Mouse (Mus musculus) stomach, embryonic 15.5 days (tissue): ENCODE data around the gene Armt1. TPM values are rescaled to one million over a fixed set of nuclear protein-coding genes. Genes with fewer than 3 reads are reported as not detected.
A peak's percentile ranks its signal among the peaks of the same experiment; 100 is the strongest.

ENCODE experiments used
- ATAC-seq: fragments of 200-750 bp; cut with Nextera tagmentation; 2 replicates; pipeline ENCODE4 v1.8.0; 2017; ENCODE audit warnings: low read depth, moderate number of reproducible peaks, moderate TSS enrichment; ENCODE audit not compliant: insufficient read depth, low FRiP score
- H3K27ac ChIP-seq: fragments of 300-500 bp; sonication (generic); 2 replicates; pipeline ENCODE4 v1.5.1; 2015; ENCODE audit warnings: mild to moderate bottlenecking, inconsistent platforms
- H3K27me3 ChIP-seq: fragments of 300-500 bp; sonication (generic); replicated peaks from 2 replicates; pipeline ENCODE4 v1.6.1; 2015; ENCODE audit warnings: inconsistent platforms
- H3K36me3 ChIP-seq: fragments of 300-500 bp; sonication (generic); 2 replicates; pipeline ENCODE4 v1.6.1; 2015; ENCODE audit warnings: inconsistent platforms
- H3K4me1 ChIP-seq: fragments of 300-500 bp; sonication (generic); 2 replicates; pipeline ENCODE4 v1.6.1; 2015; ENCODE audit warnings: inconsistent platforms
- H3K4me2 ChIP-seq: fragments of 300-500 bp; sonication (generic); 2 replicates; pipeline ENCODE4 v1.6.1; 2015; ENCODE audit warnings: mild to moderate bottlenecking, inconsistent platforms
- H3K4me3 ChIP-seq: fragments of 300-500 bp; sonication (generic); replicated peaks from 2 replicates; pipeline ENCODE4 v1.5.1; 2015; ENCODE audit warnings: inconsistent platforms
- H3K9ac ChIP-seq: fragments of 300-500 bp; sonication (generic); 2 replicates; pipeline ENCODE4 v1.6.1; 2015; ENCODE audit warnings: inconsistent platforms
- H3K9me3 ChIP-seq: fragments of 300-500 bp; sonication (generic); 2 replicates; pipeline ENCODE4 v1.6.1; 2016; ENCODE audit warnings: inconsistent platforms
- WGBS: fragments of 180-500 bp; shearing (Covaris S2); methylation state at CpG from one replicate; pipeline ENCODE4 v1.1.7; 2015; 5-methylcytosine and 5-hydroxymethylcytosine counted together
- polyA plus RNA-seq: library from polyadenylated mRNA; unstranded; fragments of >200 nt; fragmentation: Nextera tagmentation; extraction: Ambion mirVana; gene quantifications from 2 replicates; pipeline ENCODE4 v1.2.1, GENCODE M21; 2015

The Armt1 gene
- 17.4 and 18.7 TPM in 2 replicates for polyA plus RNA-seq

GRCm38 (mm10) chr10:4432123-4432931, at the start of gene Armt1, which contains the start of gene Rmnd1:
TSS of gene Armt1 (plus strand) at chr10:4432467.
TSS of gene Rmnd1 (minus strand) at chr10:4432388.
- under 1% methylated on average over 63 of the region's 75 CpGs for WGBS
- H3K27ac ChIP-seq, result peak within 1 kb of the TSS; percentile 85

GRCm38 (mm10) chr10:4384244-4384643, 48.0 kb upstream of the Armt1 start:
- no peaks in the 10 kb centered on the region for H3K9me3 ChIP-seq
- no peak overlapping the region for H3K4me2 ChIP-seq
- H3K4me1 ChIP-seq, result peaks cover 8% of the 10 kb centered on the region
- no peak overlapping the region for H3K4me3 ChIP-seq
- no peaks in the 10 kb centered on the region for H3K27me3 ChIP-seq
- H3K36me3 ChIP-seq, result no peaks in the 10 kb centered on the region
- no peak overlapping the region for H3K9ac ChIP-seq
- 94% methylated on average over 7 of the region's 7 CpGs for WGBS
- no peak for ATAC-seq
- H3K27ac ChIP-seq, result no peak overlapping the region

More at GRCm38 (mm10) chr10:4432123-4432931, at the start of gene Armt1, which contains the start of gene Rmnd1:
- Histone ChIP-seq H3K9me3 (no peaks in the 10 kb centered on the region), H3K4me1 (peaks cover 15% of the 10 kb centered on the region; the same call in 1 of the 2 replicates), H3K4me3 (peak within 1 kb of the TSS; percentile 69), H3K36me3 (no peaks in the 10 kb centered on the region), H3K4me2 (peak within 1 kb of the TSS; percentile 83), H3K27me3 (no peaks in the 10 kb centered on the region), H3K9ac (peak within 1 kb of the TSS; percentile 65)
- peak; percentile 95 for ATAC-seq

GRCm38 (mm10) chr10:4386609-4387591, 45.4 kb upstream of the Armt1 start:
- H3K4me3 ChIP-seq, result peak overlapping the region; percentile 93
- ATAC-seq, result peak; percentile 92
- H3K9me3 ChIP-seq, result no peaks in the 10 kb centered on the region
- under 1% methylated on average over 72 of the region's 133 CpGs for WGBS
- H3K4me1 ChIP-seq, result peaks cover 25% of the 10 kb centered on the region
- H3K4me2 ChIP-seq, result peak overlapping the region; percentile 81
- no peaks in the 10 kb centered on the region for H3K36me3 ChIP-seq
- no peaks in the 10 kb centered on the region for H3K27me3 ChIP-seq
- peak overlapping the region; percentile 100 for H3K27ac ChIP-seq
- peak overlapping the region; percentile 94 for H3K9ac ChIP-seq

- Histone ChIP-seq H3K4me1 (peaks cover 25% of the 10 kb centered on the region), H3K36me3 (no peaks in the 10 kb centered on the region), H3K27ac (peak within 1 kb of the TSS; percentile 100), H3K4me2 (peak within 1 kb of the TSS; percentile 81), H3K9ac (peak within 1 kb of the TSS; percentile 94), H3K27me3 (no peaks in the 10 kb centered on the region), H3K9me3 (no peaks in the 10 kb centered on the region), H3K4me3 (peak within 1 kb of the TSS; percentile 93)
- WGBS, result under 1% methylated on average over 71 of the region's 87 CpGs
- ATAC-seq, result no peak
Observed at GRCm38 (mm10) chr10:4387701-4388383, 44.4 kb upstream of the Armt1 start, which contains the start of gene Zbtb2. TSS of gene Zbtb2 (minus strand) at chr10:4388108.

- ATAC-seq, result no peak
- WGBS, result under 1% methylated on average over 19 of the region's 19 CpGs
- peak overlapping the region; percentile 94 for H3K9ac ChIP-seq
- peaks cover 25% of the 10 kb centered on the region for H3K4me1 ChIP-seq
- peak overlapping the region; percentile 93 for H3K4me3 ChIP-seq
- peak overlapping the region; percentile 81 for H3K4me2 ChIP-seq
- no peaks in the 10 kb centered on the region for H3K36me3 ChIP-seq
- H3K27me3 ChIP-seq, result no peaks in the 10 kb centered on the region
- no peaks in the 10 kb centered on the region for H3K9me3 ChIP-seq
- H3K27ac ChIP-seq, result peak overlapping the region; percentile 100
Observed at GRCm38 (mm10) chr10:4388384-4388745, 43.9 kb upstream of the Armt1 start.

- H3K9me3 ChIP-seq, result no peaks in the 10 kb centered on the region
- H3K27ac ChIP-seq, result no peak overlapping the region
- peak overlapping the region; percentile 81 for H3K4me2 ChIP-seq
- no peak for ATAC-seq
- 9% methylated on average over 10 of the region's 10 CpGs for WGBS
- no peaks in the 10 kb centered on the region for H3K27me3 ChIP-seq
- H3K4me1 ChIP-seq, result peaks cover 25% of the 10 kb centered on the region
- peak overlapping the region; percentile 93 for H3K4me3 ChIP-seq
- no peaks in the 10 kb centered on the region for H3K36me3 ChIP-seq
- no peak overlapping the region for H3K9ac ChIP-seq
Observed at GRCm38 (mm10) chr10:4389036-4389435, 43.2 kb upstream of the Armt1 start.

- no peak overlapping the region for H3K9ac ChIP-seq
- WGBS, result 46% methylated on average over 5 of the region's 5 CpGs
- 0 out of 2 replicates have a peak, but pooled peaks cover 3% of the 10 kb centered on the region for H3K36me3 ChIP-seq
- no peak for ATAC-seq
- H3K4me2 ChIP-seq, result peak overlapping the region; percentile 81
- no peaks in the 10 kb centered on the region for H3K27me3 ChIP-seq
- H3K27ac ChIP-seq, result no peak overlapping the region
- peak overlapping the region; percentile 93 for H3K4me3 ChIP-seq
- peaks cover 25% of the 10 kb centered on the region for H3K4me1 ChIP-seq
- no peaks in the 10 kb centered on the region for H3K9me3 ChIP-seq
Observed at GRCm38 (mm10) chr10:4389461-4390112, 42.7 kb upstream of the Armt1 start.

- ATAC-seq, result no peak
- H3K4me2 ChIP-seq, result no peak overlapping the region
- WGBS, result 45% methylated on average over 2 of the region's 2 CpGs
- no peaks in the 10 kb centered on the region for H3K9me3 ChIP-seq
- 0 out of 2 replicates have a peak, but pooled peaks cover 4% of the 10 kb centered on the region for H3K36me3 ChIP-seq
- H3K4me1 ChIP-seq, result peaks cover 25% of the 10 kb centered on the region
- H3K9ac ChIP-seq, result no peak overlapping the region
- no peak overlapping the region for H3K4me3 ChIP-seq
- H3K27ac ChIP-seq, result no peak overlapping the region
- H3K27me3 ChIP-seq, result no peaks in the 10 kb centered on the region
Observed at GRCm38 (mm10) chr10:4390550-4390949, 41.7 kb upstream of the Armt1 start.

GRCm38 (mm10) chr10:4391076-4391475, 41.2 kb upstream of the Armt1 start:
- Histone ChIP-seq H3K9me3 (no peaks in the 10 kb centered on the region), H3K4me3 (no peak overlapping the region), H3K4me1 (peaks cover 25% of the 10 kb centered on the region), H3K27ac (no peak overlapping the region), H3K4me2 (no peak overlapping the region), H3K36me3 (0 out of 2 replicates have a peak, but pooled peaks cover 4% of the 10 kb centered on the region), H3K27me3 (no peaks in the 10 kb centered on the region), H3K9ac (no peak overlapping the region)
- no peak for ATAC-seq
- WGBS, result 56% methylated on average over 5 of the region's 5 CpGs

GRCm38 (mm10) chr10:4391851-4392250, 40.4 kb upstream of the Armt1 start:
- Histone ChIP-seq H3K9me3 (no peaks in the 10 kb centered on the region), H3K27me3 (no peaks in the 10 kb centered on the region), H3K4me2 (no peak overlapping the region), H3K4me3 (no peak overlapping the region), H3K27ac (no peak overlapping the region), H3K4me1 (peaks cover 25% of the 10 kb centered on the region), H3K9ac (no peak overlapping the region), H3K36me3 (0 out of 2 replicates have a peak, but pooled peaks cover 5% of the 10 kb centered on the region)
- WGBS, result 42% methylated on average over 6 of the region's 6 CpGs
- ATAC-seq, result no peak
